Mouse (Mus musculus) brown adipose tissue, adult 24 weeks (tissue): ENCODE measurements at regions not wholly inside any gene's neighbourhood (a gene's known extent, or its start where the extent isn't known, plus 50 kb on each side); places are given as distances from the start of the nearest gene placed in this dataset.

Source experiments
- H3K27ac ChIP-seq: fragments of 200-500 bp; replicated peaks from 2 replicates; pipeline ENCODE4 v1.5.1; 2012; ENCODE audit warnings: low read depth, mild to moderate bottlenecking, low read length
- H3K4me1 ChIP-seq: fragments of 200-500 bp; 2 replicates; pipeline ENCODE4 v1.6.1; 2012; ENCODE audit warnings: low read length, mixed read lengths; ENCODE audit not compliant: control insufficient read depth, insufficient read depth, insufficient read length
- H3K4me3 ChIP-seq: fragments of 200-500 bp; 2 replicates; pipeline ENCODE4 v1.5.1; 2012; ENCODE audit warnings: low read depth, mild to moderate bottlenecking, low read length, moderate library complexity; ENCODE audit not compliant: insufficient read depth

- no peaks in the 10 kb centered on the region for H3K4me1 ChIP-seq
- H3K4me3 ChIP-seq: no peak overlapping the region
- H3K27ac ChIP-seq: no peak overlapping the region
Observed at GRCm38 (mm10) chr12:110028646-110029045, 250.2 kb upstream of the Dio3 start.

GRCm38 (mm10) chr12:110031326-110031725 lies 247.5 kb upstream of the Dio3 start:
- Histone ChIP-seq H3K27ac (no peak overlapping the region), H3K4me1 (no peaks in the 10 kb centered on the region), H3K4me3 (no peak overlapping the region)

- Histone ChIP-seq H3K4me3 (no peak overlapping the region), H3K4me1 (no peaks in the 10 kb centered on the region), H3K27ac (no peak overlapping the region)
Observed at GRCm38 (mm10) chr12:110035171-110035570, 243.7 kb upstream of the Dio3 start.

GRCm38 (mm10) chr12:110040682-110041081 lies 238.2 kb upstream of the Dio3 start:
- no peaks in the 10 kb centered on the region for H3K4me1 ChIP-seq
- no peak overlapping the region for H3K27ac ChIP-seq
- H3K4me3 ChIP-seq: no peak overlapping the region

- Histone ChIP-seq H3K4me3 (no peak overlapping the region), H3K4me1 (no peaks in the 10 kb centered on the region), H3K27ac (no peak overlapping the region)
Observed at GRCm38 (mm10) chr12:110041782-110042181, 237.1 kb upstream of the Dio3 start.

- H3K27ac ChIP-seq: no peak overlapping the region
- H3K4me1 ChIP-seq: no peaks in the 10 kb centered on the region
- H3K4me3 ChIP-seq: no peak overlapping the region
Observed at GRCm38 (mm10) chr12:110044266-110044665, 234.6 kb upstream of the Dio3 start.

GRCm38 (mm10) chr12:110044721-110045120 lies 234.1 kb upstream of the Dio3 start:
- no peaks in the 10 kb centered on the region for H3K4me1 ChIP-seq
- no peak overlapping the region for H3K27ac ChIP-seq
- no peak overlapping the region for H3K4me3 ChIP-seq

- no peak overlapping the region for H3K27ac ChIP-seq
- no peaks in the 10 kb centered on the region for H3K4me1 ChIP-seq
- H3K4me3 ChIP-seq: no peak overlapping the region
Observed at GRCm38 (mm10) chr12:110045770-110046330, 233.0 kb upstream of the Dio3 start.

GRCm38 (mm10) chr12:110046613-110047012 lies 232.3 kb upstream of the Dio3 start:
- Histone ChIP-seq H3K27ac (no peak overlapping the region), H3K4me3 (no peak overlapping the region), H3K4me1 (no peaks in the 10 kb centered on the region)

GRCm38 (mm10) chr12:110047466-110048250 lies 231.2 kb upstream of the Dio3 start:
- no peak overlapping the region for H3K27ac ChIP-seq
- H3K4me1 ChIP-seq: no peaks in the 10 kb centered on the region
- H3K4me3 ChIP-seq: no peak overlapping the region

- H3K27ac ChIP-seq: no peak overlapping the region
- H3K4me3 ChIP-seq: no peak overlapping the region
- H3K4me1 ChIP-seq: no peaks in the 10 kb centered on the region
Observed at GRCm38 (mm10) chr12:110049154-110049736, 229.6 kb upstream of the Dio3 start.

- H3K4me3 ChIP-seq: no peak overlapping the region
- no peak overlapping the region for H3K27ac ChIP-seq
- H3K4me1 ChIP-seq: no peaks in the 10 kb centered on the region
Observed at GRCm38 (mm10) chr12:110059321-110059720, 219.5 kb upstream of the Dio3 start.

GRCm38 (mm10) chr12:110061961-110062360 lies 216.9 kb upstream of the Dio3 start:
- no peaks in the 10 kb centered on the region for H3K4me1 ChIP-seq
- H3K4me3 ChIP-seq: no peak overlapping the region
- no peak overlapping the region for H3K27ac ChIP-seq

- no peak overlapping the region for H3K4me3 ChIP-seq
- H3K4me1 ChIP-seq: no peaks in the 10 kb centered on the region
- H3K27ac ChIP-seq: no peak overlapping the region
Observed at GRCm38 (mm10) chr12:110063013-110063412, 215.9 kb upstream of the Dio3 start.

- Histone ChIP-seq H3K27ac (no peak overlapping the region), H3K4me1 (no peaks in the 10 kb centered on the region)
Observed at GRCm38 (mm10) chr12:110066361-110066885, 212.4 kb upstream of the Dio3 start.

GRCm38 (mm10) chr12:110070506-110070905 lies 208.4 kb upstream of the Dio3 start:
- Histone ChIP-seq H3K4me1 (no peaks in the 10 kb centered on the region), H3K27ac (no peak overlapping the region), H3K4me3 (no peak overlapping the region)

More at GRCm38 (mm10) chr12:110066361-110066885, 212.4 kb upstream of the Dio3 start:
- H3K4me3 ChIP-seq: no peak overlapping the region
